Mouse (Mus musculus) heart, embryonic 15.5 days (tissue): Measurements from ENCODE around the gene Cd19. TPM values are rescaled to one million over a fixed set of nuclear protein-coding genes. Genes with fewer than 3 reads are reported as not detected.
A peak's percentile ranks its signal among the peaks of the same experiment; 100 is the strongest.

ENCODE experiments used
- ATAC-seq: fragments of 200-750 bp; cut with Nextera tagmentation; replicated peaks from 2 replicates; pipeline ENCODE4 v1.8.0; 2017; ENCODE audit warnings: low read depth, moderate TSS enrichment; ENCODE audit not compliant: insufficient number of reproducible peaks, insufficient read depth, low FRiP score
- H3K27ac ChIP-seq: fragments of 300-500 bp; sonication (generic); 2 replicates; pipeline ENCODE4 v1.5.1; 2015; ENCODE audit warnings: mild to moderate bottlenecking, inconsistent platforms
- H3K27me3 ChIP-seq: fragments of 300-500 bp; sonication (generic); 2 replicates; pipeline ENCODE4 v1.6.1; 2015; ENCODE audit warnings: inconsistent platforms
- H3K36me3 ChIP-seq: fragments of 300-500 bp; sonication (generic); 2 replicates; pipeline ENCODE4 v1.6.1; 2015; ENCODE audit warnings: mild to moderate bottlenecking, inconsistent platforms
- H3K4me1 ChIP-seq: fragments of 300-500 bp; sonication (generic); replicated peaks from 2 replicates; pipeline ENCODE4 v1.6.1; 2015; ENCODE audit warnings: inconsistent platforms
- H3K4me2 ChIP-seq: fragments of 300-500 bp; sonication (generic); 2 replicates; pipeline ENCODE4 v1.6.1; 2015; ENCODE audit warnings: inconsistent platforms, mild to moderate bottlenecking, moderate library complexity
- H3K4me3 ChIP-seq: fragments of 300-500 bp; sonication (generic); 2 replicates; pipeline ENCODE4 v1.5.1; 2015; ENCODE audit warnings: mild to moderate bottlenecking, inconsistent platforms
- H3K9ac ChIP-seq: fragments of 300-500 bp; sonication (generic); 2 replicates; pipeline ENCODE4 v1.6.1; 2015; ENCODE audit warnings: mild to moderate bottlenecking, inconsistent platforms
- H3K9me3 ChIP-seq: fragments of 300-500 bp; sonication (generic); replicated peaks from 2 replicates; pipeline ENCODE4 v1.6.1; 2016; ENCODE audit warnings: inconsistent platforms
- WGBS: fragments of 180-500 bp; shearing (Covaris S2); methylation state at CpG from one replicate; pipeline ENCODE4 v1.1.7; 2015; ENCODE audit warnings: mixed read lengths; 5-methylcytosine and 5-hydroxymethylcytosine counted together
- polyA plus RNA-seq: library from polyadenylated mRNA; unstranded; fragments of >200 nt; fragmentation: Nextera tagmentation; extraction: Ambion mirVana; gene quantifications from 2 replicates; pipeline ENCODE4 v1.2.1, GENCODE M21; 2015

Cd19 gene
- polyA plus RNA-seq: 0.09 TPM in 1 of 2 replicates, not detected in the other

DNA sequence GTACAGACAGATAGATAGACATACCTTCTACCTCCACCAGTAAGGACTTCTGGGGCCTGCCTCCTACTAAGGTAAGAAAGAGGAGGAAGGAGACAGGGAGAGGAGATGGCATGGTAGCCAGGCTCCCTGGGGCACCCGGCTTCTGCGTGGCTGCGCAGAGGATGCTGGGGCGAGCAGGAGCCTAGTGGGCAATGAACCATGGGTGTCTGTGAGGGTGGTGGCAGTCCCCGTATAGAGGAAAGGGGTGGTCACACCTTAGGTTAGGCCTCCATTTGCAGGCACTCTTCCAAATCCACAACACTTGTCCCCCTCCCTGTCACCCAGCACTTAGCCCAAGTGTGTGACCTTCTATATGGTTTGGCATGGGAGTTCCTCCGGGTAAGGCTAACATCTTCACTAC lies at the start of gene Cd19:
Cd19 (minus strand) TSS at position 165 of the 400 bp plus-strand sequence.
- H3K27me3 ChIP-seq: peaks cover 6% of the 10 kb centered on the region
- H3K36me3 ChIP-seq: no peaks in the 10 kb centered on the region
- no peak within 1 kb of the TSS for H3K4me3 ChIP-seq
- H3K4me2 ChIP-seq: no peak within 1 kb of the TSS
- no peak within 1 kb of the TSS for H3K9ac ChIP-seq
- no peak for ATAC-seq
- WGBS: 77% methylated on average over 6 of the region's 6 CpGs
- no peaks in the 10 kb centered on the region for H3K9me3 ChIP-seq
- no peaks in the 10 kb centered on the region for H3K4me1 ChIP-seq
- H3K27ac ChIP-seq: no peak within 1 kb of the TSS

DNA sequence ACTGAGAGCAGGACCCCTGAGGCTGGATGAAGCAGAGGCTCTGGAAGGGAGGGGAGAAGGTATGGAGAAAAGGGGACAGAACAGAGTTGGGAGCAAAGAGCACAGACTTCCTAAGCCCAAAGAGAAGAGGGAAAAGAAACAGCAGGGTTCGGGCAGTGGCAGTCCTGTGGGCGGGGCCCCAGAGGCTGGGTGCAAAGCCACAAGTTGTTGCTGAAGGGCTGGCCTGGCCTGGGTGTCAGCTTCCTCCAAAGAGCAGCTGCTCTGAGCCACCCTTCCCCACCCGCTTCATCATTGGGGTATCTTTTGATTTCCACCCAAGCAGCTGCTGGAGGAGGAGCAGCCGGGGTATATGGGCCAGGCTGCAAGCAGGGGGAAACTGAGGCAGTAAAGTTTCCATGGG lies 49.4 kb upstream of the Cd19 start:
- H3K4me2 ChIP-seq: no peak overlapping the region
- H3K9me3 ChIP-seq: no peaks in the 10 kb centered on the region
- no peak overlapping the region for H3K9ac ChIP-seq
- H3K27ac ChIP-seq: 0 out of 2 replicates have a peak overlapping the region, but pooled peaks have one; percentile 74
- ATAC-seq: no peak
- no peak overlapping the region for H3K4me3 ChIP-seq
- no peaks in the 10 kb centered on the region for H3K27me3 ChIP-seq
- H3K36me3 ChIP-seq: peaks cover 29% of the 10 kb centered on the region
- 69% methylated on average over 4 of the region's 4 CpGs for whole genome bisulfite sequencing
- H3K4me1 ChIP-seq: peaks cover 35% of the 10 kb centered on the region

DNA sequence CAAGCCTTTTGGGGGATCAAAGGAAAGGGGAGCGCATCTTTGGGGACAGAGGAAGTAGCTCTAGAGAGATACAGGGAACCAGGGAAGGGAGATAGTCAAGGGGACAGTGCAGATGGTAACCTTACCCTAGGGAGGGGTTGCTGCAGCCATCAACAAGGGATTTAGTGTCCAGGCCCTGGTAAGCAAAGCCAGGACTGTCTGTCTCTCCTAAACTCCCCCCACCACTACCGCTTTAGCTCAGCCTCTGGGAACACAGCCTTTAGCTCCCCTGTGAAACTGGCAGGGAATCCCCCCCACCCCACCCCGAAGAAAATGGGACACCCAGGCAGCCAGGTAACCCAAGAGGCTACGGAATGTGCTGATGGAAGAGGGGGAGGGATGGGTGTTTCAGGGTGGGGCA lies 48.9 kb upstream of the Cd19 start:
- no peaks in the 10 kb centered on the region for H3K27me3 ChIP-seq
- 54% methylated on average over 4 of the region's 4 CpGs for WGBS
- no peak overlapping the region for H3K9ac ChIP-seq
- H3K27ac ChIP-seq: no peak overlapping the region
- no peaks in the 10 kb centered on the region for H3K9me3 ChIP-seq
- H3K4me1 ChIP-seq: peaks cover 40% of the 10 kb centered on the region
- ATAC-seq: no peak
- H3K4me2 ChIP-seq: no peak overlapping the region
- peaks cover 24% of the 10 kb centered on the region for H3K36me3 ChIP-seq
- no peak overlapping the region for H3K4me3 ChIP-seq

DNA sequence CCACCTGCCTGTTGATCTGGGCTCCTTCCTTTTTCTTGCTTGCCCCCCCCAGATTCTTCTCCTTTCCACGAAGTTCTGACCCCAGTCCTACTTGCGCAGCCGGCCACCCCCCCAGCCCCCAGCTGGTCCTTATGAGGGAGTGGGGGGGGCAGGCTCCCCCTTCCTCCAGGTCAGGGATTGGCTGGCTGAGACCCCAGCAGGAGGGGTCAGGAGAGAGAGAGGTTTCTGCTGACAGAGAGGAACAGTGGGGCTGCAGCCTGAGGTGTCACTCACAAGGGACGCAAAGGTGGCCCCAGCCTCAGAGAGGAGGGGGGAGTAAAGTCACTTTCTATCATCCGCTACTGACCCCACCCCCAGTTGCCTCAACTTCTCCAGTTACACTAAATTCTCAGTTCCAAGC lies 48.3 kb upstream of the Cd19 start, which contains the start of gene Atp2a1:
Atp2a1 (minus strand) TSS at position 105 of the 400 bp plus-strand sequence.
- Histone ChIP-seq H3K9ac (no peak within 1 kb of the TSS), H3K4me2 (no peak within 1 kb of the TSS)
- WGBS: 45% methylated on average over 5 of the region's 5 CpGs

DNA sequence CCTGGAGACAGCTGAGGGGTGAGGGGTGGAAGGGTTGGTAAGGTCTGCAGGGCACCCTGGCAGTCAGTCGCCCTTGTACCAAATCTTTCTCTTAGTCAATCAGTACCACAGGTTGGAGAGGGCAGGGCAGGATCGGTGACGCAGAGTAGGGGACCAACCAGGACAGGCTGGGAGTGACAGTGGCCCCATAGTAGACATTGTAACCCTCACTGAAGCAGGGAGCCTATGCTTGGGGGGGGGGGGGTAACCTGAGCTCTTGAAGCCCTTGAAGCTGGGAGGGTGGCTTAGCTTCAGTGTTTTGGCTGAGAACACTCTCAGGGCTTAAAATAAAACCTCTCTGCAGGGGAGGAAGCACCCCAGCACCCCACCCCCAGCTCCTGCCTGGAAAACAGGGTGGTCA lies 46.9 kb upstream of the Cd19 start:
- Histone ChIP-seq H3K9ac (no peak overlapping the region), H3K4me3 (no peak overlapping the region), H3K9me3 (no peaks in the 10 kb centered on the region), H3K27me3 (no peaks in the 10 kb centered on the region), H3K36me3 (peaks cover 4% of the 10 kb centered on the region), H3K4me1 (peaks cover 43% of the 10 kb centered on the region), H3K4me2 (no peak overlapping the region), H3K27ac (no peak overlapping the region)
- 49% methylated on average over 3 of the region's 3 CpGs for WGBS
- ATAC-seq: no peak

More for the DNA sequence above, 48.3 kb upstream of the Cd19 start, which contains the start of gene Atp2a1:
- no peak within 1 kb of the TSS for H3K27ac ChIP-seq
- H3K36me3 ChIP-seq: peaks cover 18% of the 10 kb centered on the region
- no peaks in the 10 kb centered on the region for H3K27me3 ChIP-seq
- H3K9me3 ChIP-seq: no peaks in the 10 kb centered on the region
- ATAC-seq: no peak
- no peak within 1 kb of the TSS for H3K4me3 ChIP-seq
- H3K4me1 ChIP-seq: peaks cover 44% of the 10 kb centered on the region

DNA sequence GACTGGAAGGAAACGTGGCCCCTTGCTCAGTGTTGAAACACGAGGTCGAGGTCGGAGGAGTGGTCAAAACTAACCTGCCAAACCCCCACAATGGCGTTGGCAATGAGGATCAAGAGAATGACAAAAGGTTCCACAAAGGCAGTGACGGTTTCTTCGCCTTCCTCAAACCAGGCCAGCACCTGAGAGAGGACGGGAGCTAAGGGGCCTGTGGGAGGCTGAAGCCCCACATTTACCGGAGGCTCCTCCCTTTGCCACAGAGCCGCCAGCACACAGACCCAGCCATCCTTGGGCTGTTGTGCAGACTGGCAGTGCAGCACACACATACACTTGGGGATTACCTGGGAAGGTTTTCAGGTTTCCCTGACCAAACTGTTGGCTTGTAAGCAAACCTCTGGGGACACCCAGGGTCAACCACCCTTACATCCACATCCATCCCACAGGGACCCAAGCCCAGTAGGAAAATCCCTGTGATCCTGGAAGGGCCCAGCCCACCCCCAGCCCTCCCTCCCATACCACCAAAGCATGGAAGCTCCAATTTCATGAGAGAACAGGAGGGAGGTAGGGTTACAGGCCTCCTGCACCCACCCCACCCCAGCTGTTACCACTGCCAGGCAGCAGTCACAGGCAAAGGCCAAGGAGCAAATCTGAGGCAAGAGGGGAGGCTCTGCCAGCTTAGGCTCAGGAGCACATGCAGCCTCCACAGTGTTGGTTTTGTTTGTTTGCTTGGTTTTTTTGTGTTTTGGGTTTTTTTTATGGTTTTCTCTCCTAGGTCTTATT lies 46.1 kb upstream of the Cd19 start:
- Histone ChIP-seq H3K9me3 (no peaks in the 10 kb centered on the region), H3K27me3 (no peaks in the 10 kb centered on the region), H3K9ac (no peak overlapping the region), H3K36me3 (no peaks in the 10 kb centered on the region), H3K27ac (no peak overlapping the region), H3K4me2 (no peak overlapping the region), H3K4me1 (peaks cover 35% of the 10 kb centered on the region), H3K4me3 (no peak overlapping the region)
- 60% methylated on average over 10 of the region's 10 CpGs for WGBS
- no peak for ATAC-seq

DNA sequence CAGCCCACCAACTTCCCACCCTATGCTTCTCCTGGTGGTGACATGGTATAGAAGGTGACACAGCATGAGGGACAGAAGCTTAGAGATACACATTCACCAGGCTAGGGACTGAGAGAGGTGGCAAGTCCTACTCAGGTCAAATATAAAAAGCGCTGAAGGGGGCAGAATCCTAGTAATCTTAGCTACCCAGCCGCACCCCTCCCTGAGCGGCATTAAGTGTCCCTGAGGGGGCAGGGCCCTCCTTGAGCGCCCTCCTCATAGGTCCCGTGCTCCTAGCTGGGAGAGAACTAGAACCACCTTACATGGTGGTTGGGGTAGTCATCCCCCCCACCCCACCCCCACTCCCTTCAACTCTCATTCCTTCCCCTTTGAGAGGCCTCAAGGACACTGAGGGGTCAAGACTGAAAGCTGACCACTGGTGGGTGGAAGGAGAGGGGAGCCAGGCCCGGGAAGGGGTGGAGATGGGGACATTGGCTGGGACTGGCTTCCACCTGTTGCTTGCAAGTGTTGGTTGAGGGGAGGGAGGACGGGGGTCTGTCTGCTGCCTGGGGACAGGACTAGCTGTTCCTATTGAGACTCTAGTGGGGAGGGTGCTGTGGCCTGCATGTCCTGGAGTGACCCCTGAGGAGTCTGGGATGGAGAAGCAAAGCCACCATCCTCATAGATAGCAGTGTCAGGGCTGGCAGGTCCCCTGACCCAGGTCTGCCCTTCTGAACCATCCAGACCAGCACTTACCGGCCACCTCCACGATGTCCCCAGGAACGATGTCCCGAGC lies 44.3 kb upstream of the Cd19 start:
- peaks cover 17% of the 10 kb centered on the region for H3K4me1 ChIP-seq
- no peak overlapping the region for H3K4me2 ChIP-seq
- no peak overlapping the region for H3K9ac ChIP-seq
- no peak for ATAC-seq
- 69% methylated on average over 11 of the region's 11 CpGs for WGBS
- H3K9me3 ChIP-seq: no peaks in the 10 kb centered on the region
- no peak overlapping the region for H3K27ac ChIP-seq
- H3K4me3 ChIP-seq: no peak overlapping the region
- no peaks in the 10 kb centered on the region for H3K36me3 ChIP-seq
- H3K27me3 ChIP-seq: no peaks in the 10 kb centered on the region

DNA sequence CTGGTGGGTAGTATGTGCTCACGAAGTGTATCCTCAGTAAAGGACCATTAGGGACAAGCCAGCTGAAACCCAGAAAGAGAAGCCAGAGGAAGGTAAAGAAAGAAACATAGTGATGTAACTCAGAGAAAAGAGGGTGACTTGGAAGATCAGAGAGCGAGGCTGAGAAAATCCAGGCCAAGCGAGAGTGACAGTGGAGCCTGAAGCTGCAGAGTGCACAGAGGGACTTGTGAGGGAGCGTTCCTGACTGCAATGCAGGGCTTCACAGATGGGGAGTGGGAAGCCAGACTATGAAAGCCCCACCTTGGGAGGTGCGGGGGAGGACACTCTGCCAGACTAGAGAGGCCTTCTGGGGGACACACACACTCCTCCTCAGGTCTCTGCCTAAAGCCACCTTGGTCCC lies 43.5 kb upstream of the Cd19 start:
- Histone ChIP-seq H3K9ac (no peak overlapping the region), H3K27me3 (no peaks in the 10 kb centered on the region; the same call in 1 of the 2 replicates), H3K4me1 (peaks cover 14% of the 10 kb centered on the region), H3K4me3 (no peak overlapping the region), H3K36me3 (no peaks in the 10 kb centered on the region), H3K27ac (no peak overlapping the region), H3K4me2 (no peak overlapping the region), H3K9me3 (no peaks in the 10 kb centered on the region)
- WGBS: 71% methylated on average over 5 of the region's 5 CpGs
- no peak for ATAC-seq

DNA sequence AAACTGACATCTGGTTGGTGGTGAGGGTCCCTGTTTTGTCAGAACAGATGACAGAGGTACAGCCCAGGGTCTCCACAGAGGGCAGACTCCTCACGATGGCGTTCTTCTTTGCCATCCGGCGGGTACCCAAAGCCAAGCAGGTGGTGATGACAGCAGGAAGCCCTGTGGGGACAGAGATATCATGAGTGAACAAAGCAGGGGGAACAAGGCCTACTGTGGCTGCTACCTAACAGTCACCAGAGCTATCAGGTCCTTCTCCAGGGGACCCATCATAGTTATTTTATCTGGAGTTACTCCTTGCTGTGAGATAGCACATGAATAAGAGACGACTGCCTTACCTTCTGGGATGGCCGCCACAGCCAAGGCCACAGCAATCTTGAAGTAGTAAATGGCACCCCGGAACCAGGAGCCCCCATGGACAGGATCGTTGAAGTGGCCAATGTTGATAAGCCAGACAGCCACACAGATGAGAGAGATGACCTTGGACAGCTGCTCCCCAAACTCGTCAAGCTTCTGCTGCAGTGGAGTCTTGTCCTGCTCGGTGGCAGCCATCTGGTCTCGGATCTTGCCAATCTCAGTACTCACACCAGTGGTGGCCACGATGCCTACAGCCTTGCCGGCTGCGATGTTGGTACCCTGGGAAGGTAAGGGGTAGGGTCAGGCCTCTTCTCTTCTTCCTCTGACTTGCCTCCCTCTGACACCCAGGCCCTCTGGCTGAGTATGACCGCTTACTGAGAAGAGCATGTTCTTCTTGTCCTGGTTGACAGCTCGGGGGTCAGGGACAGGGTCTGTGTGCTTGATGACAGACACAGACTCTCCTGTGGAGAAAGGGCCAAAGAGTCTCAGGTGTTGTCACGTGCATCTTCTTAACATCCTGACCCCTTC lies 41.9 kb upstream of the Cd19 start:
- no peaks in the 10 kb centered on the region for H3K9me3 ChIP-seq
- no peak overlapping the region for H3K9ac ChIP-seq
- no peaks in the 10 kb centered on the region for H3K36me3 ChIP-seq
- H3K27me3 ChIP-seq: no peaks in the 10 kb centered on the region; the same call in 1 of the 2 replicates
- 74% methylated on average over 17 of the region's 17 CpGs for WGBS
- no peak for ATAC-seq
- H3K4me3 ChIP-seq: no peak overlapping the region
- no peak overlapping the region for H3K27ac ChIP-seq
- H3K4me2 ChIP-seq: no peak overlapping the region
- peaks cover 9% of the 10 kb centered on the region for H3K4me1 ChIP-seq

DNA sequence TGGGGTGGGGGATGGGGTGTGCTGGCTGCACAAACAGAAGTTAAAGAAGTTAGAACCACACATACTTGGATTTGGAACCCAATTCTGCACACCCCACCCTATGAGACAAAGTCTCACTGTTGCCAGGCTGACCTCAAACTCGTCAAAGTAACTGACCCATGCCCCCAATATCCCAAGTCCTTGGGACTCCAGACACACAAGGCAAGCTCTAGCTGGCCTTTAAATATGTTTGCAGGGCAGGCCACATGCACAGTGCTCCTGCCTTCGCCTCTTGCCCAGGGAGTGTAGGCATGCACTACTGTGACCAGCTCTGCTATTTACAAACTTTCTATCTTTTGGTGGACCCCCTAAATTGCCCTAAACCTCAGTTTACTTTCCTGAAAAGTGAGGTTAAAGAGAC lies 40.6 kb upstream of the Cd19 start:
- H3K27me3 ChIP-seq: no peaks in the 10 kb centered on the region; the same call in 1 of the 2 replicates
- H3K9ac ChIP-seq: no peak overlapping the region
- ATAC-seq: no peak
- no peak overlapping the region for H3K27ac ChIP-seq
- H3K4me3 ChIP-seq: no peak overlapping the region
- 84% methylated on average over 2 of the region's 2 CpGs for WGBS
- H3K36me3 ChIP-seq: no peaks in the 10 kb centered on the region
- H3K9me3 ChIP-seq: no peaks in the 10 kb centered on the region
- peaks cover 9% of the 10 kb centered on the region for H3K4me1 ChIP-seq
- no peak overlapping the region for H3K4me2 ChIP-seq

DNA sequence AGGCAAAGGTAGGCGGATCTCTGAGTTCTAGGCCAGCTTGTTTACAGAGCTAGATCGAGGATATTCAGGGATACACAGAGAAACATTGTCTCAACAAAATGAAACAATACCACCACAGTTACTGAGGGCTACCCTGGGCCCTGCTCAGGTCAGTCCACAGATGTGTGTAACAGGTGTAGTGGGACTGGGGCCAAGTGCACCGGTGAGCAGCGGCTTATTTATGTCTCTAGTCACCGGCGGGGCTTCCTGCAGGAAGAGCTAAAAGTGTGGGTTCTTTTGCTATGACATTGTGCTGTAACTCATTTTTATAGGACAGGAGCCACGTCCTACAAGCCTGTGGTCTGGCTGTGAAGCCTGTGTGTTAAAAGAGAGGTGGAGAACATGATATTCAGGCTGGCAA lies 39.2 kb upstream of the Cd19 start:
- Histone ChIP-seq H3K4me3 (no peak overlapping the region), H3K9ac (no peak overlapping the region), H3K27ac (no peak overlapping the region), H3K4me1 (peaks cover 8% of the 10 kb centered on the region), H3K9me3 (no peaks in the 10 kb centered on the region), H3K27me3 (no peaks in the 10 kb centered on the region; the same call in 1 of the 2 replicates), H3K36me3 (no peaks in the 10 kb centered on the region), H3K4me2 (no peak overlapping the region)
- ATAC-seq: no peak
- 67% methylated on average over 7 of the region's 7 CpGs for WGBS
